Mouse (Mus musculus) stomach, postnatal 0 days (tissue): ENCODE measurements at regions not wholly inside any gene's neighbourhood (a gene's known extent, or its start where the extent isn't known, plus 50 kb on each side); places are given as distances from the start of the nearest gene placed in this dataset.

Experiments used
- ATAC-seq: fragments of 200-750 bp; cut with Nextera tagmentation; 2 replicates; pipeline ENCODE4 v1.8.0; 2017; ENCODE audit not compliant: low FRiP score, low TSS enrichment
- DNase-seq: peaks from one replicate; pipeline ENCODE4 v3.0.0-alpha.2; 2016; ENCODE audit warnings: low spot score
- H3K27ac ChIP-seq: fragments of 300-500 bp; sonication (generic); replicated peaks from 2 replicates; pipeline ENCODE4 v1.5.1; 2014; ENCODE audit warnings: mild to moderate bottlenecking, control low read depth
- H3K27me3 ChIP-seq: fragments of 300-500 bp; sonication (generic); 2 replicates; pipeline ENCODE4 v1.6.1; 2014; ENCODE audit warnings: low read length; ENCODE audit not compliant: control insufficient read depth, insufficient read depth
- H3K36me3 ChIP-seq: fragments of 300-500 bp; sonication (generic); 2 replicates; pipeline ENCODE4 v1.6.1; 2014; ENCODE audit warnings: low read length, mixed read lengths; ENCODE audit not compliant: control insufficient read depth, insufficient read depth
- H3K4me1 ChIP-seq: fragments of 300-500 bp; sonication (generic); replicated peaks from 2 replicates; pipeline ENCODE4 v1.6.1; 2014; ENCODE audit warnings: antibody characterized with exemption; ENCODE audit not compliant: control insufficient read depth, insufficient read depth
- H3K4me2 ChIP-seq: fragments of 300-500 bp; sonication (generic); replicated peaks from 2 replicates; pipeline ENCODE4 v1.6.1; 2014; ENCODE audit warnings: low read depth, mild to moderate bottlenecking, control low read depth, moderate library complexity
- H3K4me3 ChIP-seq: fragments of 300-500 bp; sonication (generic); 2 replicates; pipeline ENCODE4 v1.5.1; 2014; ENCODE audit warnings: low read depth, low read length, control low read depth
- H3K9ac ChIP-seq: fragments of 300-500 bp; sonication (generic); 2 replicates; pipeline ENCODE4 v1.6.1; 2014; ENCODE audit warnings: mild to moderate bottlenecking, low read length, control low read depth, mixed read lengths
- H3K9me3 ChIP-seq: fragments of 300-500 bp; sonication (generic); 2 replicates; pipeline ENCODE4 v1.6.1; 2016; ENCODE audit warnings: low read length; ENCODE audit not compliant: control insufficient read depth
- CTCF ChIP-seq: IDR thresholded peaks from 2 replicates; pipeline ENCODE4 v1.5.1; 2016; ENCODE audit warnings: antibody characterized with exemption, low read depth, mild to moderate bottlenecking, moderate library complexity
- EP300 ChIP-seq: optimal IDR thresholded peaks from 2 replicates; pipeline ENCODE3; 2016; ENCODE audit warnings: antibody characterized with exemption
- WGBS: fragments of 180-500 bp; shearing (Covaris S2); extraction: QIAGEN DNeasy Blood & Tissue Kit; methylation state at CpG from one replicate; pipeline ENCODE4 v1.1.7; 2014; 5-methylcytosine and 5-hydroxymethylcytosine counted together

DNA sequence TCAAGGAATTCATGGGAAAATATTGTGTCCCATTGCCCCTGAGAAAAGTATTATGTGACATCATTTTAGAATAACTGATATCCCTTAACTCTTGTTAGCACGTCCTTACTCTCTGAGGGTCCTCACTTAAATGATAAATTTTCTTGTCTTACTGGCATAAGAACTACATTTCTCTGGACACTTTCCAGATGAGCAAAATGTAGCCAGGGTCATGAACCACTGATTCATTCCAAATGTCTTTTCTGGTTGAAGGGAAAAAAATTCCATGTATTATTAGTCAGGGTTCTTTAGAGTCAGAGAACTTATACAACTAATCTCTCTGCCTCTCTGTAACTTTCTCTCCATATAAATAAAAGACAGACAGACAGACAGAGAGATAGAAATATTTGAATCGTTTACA is 143.5 kb downstream of the Zfp330 start:
- H3K4me3 ChIP-seq: no peak overlapping the region
- no peak overlapping the region for H3K27ac ChIP-seq
- no peaks in the 10 kb centered on the region for H3K9me3 ChIP-seq
- no peak overlapping the region for H3K9ac ChIP-seq
- no peak for DNase-seq
- 46% methylated on average over 2 of the region's 2 CpGs for WGBS
- ATAC-seq: no peak
- H3K4me2 ChIP-seq: no peak overlapping the region
- H3K27me3 ChIP-seq: no peaks in the 10 kb centered on the region
- no peaks in the 10 kb centered on the region for H3K36me3 ChIP-seq
- H3K4me1 ChIP-seq: no peaks in the 10 kb centered on the region
- no peak for TF ChIP-seq EP300
- TF ChIP-seq CTCF: no peak

DNA sequence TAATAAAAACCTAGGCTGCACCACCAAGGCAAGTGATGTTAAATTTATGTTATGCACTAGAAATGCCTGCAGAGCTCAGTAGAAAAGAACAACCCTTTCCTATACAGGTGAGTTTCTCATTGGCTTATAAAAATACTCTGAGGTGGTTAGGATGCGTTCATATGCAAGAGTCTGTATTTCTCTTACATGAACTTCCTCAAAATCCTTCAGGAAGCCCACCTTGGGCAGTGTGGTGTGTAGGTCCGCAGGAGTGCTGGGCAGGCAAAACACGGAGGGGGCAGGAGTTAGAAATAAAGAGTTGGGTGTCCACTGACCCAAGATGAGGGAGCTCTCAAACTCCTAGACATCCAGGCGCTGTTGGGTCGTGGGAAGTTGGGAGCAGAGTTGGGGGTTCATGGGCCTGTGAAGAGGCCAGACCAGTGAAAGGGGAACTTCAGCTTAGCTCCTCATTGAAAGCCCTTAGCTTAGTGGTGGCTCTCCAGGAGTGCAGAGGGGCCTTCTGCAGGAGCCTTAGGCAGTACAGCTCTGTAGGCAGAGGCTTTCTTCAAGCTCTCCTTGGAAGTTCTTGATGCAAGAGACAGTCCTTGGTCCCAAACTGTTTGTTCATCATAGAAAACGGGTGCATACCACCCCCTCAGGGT is 150.0 kb downstream of the Zfp330 start:
- H3K27me3 ChIP-seq: no peaks in the 10 kb centered on the region
- no peaks in the 10 kb centered on the region for H3K36me3 ChIP-seq
- H3K4me2 ChIP-seq: no peak overlapping the region
- no peak for DNase-seq
- TF ChIP-seq CTCF (no peak), EP300 (no peak)
- H3K4me3 ChIP-seq: no peak overlapping the region
- no peaks in the 10 kb centered on the region for H3K9me3 ChIP-seq
- 89% methylated on average over 6 of the region's 6 CpGs for WGBS
- H3K27ac ChIP-seq: no peak overlapping the region
- no peak overlapping the region for H3K9ac ChIP-seq
- H3K4me1 ChIP-seq: no peaks in the 10 kb centered on the region
- no peak for ATAC-seq

DNA sequence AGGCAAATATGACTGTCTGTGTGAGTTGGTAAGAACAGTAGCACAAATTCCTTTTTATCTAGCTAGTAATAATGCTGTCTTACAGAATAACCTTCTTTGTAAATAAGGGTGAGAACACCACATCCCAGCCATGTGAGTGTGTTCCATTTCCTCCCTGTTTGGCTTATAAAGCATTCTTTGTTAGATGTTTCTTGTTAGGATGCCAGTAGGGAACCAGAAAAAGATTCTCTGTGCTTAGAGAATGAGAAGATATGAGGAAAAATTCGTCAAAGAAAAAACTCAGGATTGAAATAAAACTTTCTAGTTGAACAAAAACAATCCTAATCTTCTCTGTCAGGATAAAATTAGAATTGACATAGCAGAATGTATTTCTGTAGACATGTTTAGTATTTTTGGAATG is 155.3 kb downstream of the Zfp330 start:
- H3K4me2 ChIP-seq: no peak overlapping the region
- DNase-seq (no peak), ATAC-seq (no peak)
- no peak overlapping the region for H3K9ac ChIP-seq
- WGBS: 46% methylated on average over 1 of the region's 1 CpGs
- no peaks in the 10 kb centered on the region for H3K4me1 ChIP-seq
- H3K27ac ChIP-seq: no peak overlapping the region
- no peaks in the 10 kb centered on the region for H3K27me3 ChIP-seq
- no peak for TF ChIP-seq EP300
- TF ChIP-seq CTCF: no peak
- H3K9me3 ChIP-seq: no peaks in the 10 kb centered on the region
- H3K4me3 ChIP-seq: no peak overlapping the region
- no peaks in the 10 kb centered on the region for H3K36me3 ChIP-seq

DNA sequence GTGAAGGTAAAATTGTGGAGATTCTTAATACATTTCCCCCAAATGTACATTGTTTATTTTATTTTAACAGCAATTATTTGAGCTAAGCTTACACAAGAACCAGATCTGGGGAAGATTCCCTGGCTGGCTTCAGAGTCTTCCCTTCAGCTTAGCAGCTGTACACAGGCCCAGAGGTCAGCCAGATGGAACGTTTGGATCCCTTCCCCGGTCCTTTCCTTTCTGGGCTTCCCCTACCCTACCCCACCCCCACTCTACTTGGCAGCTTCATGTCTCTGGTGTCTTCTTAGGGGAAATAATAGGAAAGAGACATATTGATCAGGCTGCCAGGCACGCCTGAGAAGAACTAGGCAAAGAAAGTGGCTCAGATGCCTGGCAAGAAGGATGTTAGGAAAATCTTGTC is 172.4 kb downstream of the Zfp330 start:
- 27% methylated on average over 3 of the region's 3 CpGs for WGBS
- Histone ChIP-seq H3K4me1 (no peaks in the 10 kb centered on the region), H3K27me3 (no peaks in the 10 kb centered on the region), H3K4me3 (no peak overlapping the region), H3K27ac (no peak overlapping the region), H3K9me3 (no peaks in the 10 kb centered on the region), H3K9ac (no peak overlapping the region), H3K4me2 (no peak overlapping the region), H3K36me3 (no peaks in the 10 kb centered on the region)
- DNase-seq: no peak
- TF ChIP-seq EP300 (no peak), CTCF (no peak)
- no peak for ATAC-seq

DNA sequence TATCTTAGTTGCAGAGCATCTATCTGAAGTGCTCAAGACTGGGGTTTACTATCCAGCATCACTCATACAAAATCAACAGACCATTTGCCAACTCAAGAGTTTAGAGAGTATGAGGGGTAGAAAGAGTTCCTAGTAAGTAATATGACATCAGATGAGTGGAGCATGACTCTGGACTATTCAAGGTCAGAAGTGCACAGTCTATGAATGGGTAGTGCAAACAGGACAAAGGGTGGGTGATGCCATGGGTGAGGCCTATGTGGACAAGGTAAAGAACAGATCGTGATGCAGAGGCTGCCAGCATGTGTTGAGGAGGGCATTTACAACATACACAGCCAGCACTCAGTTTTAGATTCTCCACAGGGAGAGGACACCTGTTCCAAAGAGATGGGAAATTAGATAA is 170.4 kb upstream of the Il15 start:
- H3K4me2 ChIP-seq: no peak overlapping the region
- no peaks in the 10 kb centered on the region for H3K9me3 ChIP-seq
- no peaks in the 10 kb centered on the region for H3K4me1 ChIP-seq
- WGBS: 63% methylated on average over 1 of the region's 1 CpGs
- no peaks in the 10 kb centered on the region for H3K36me3 ChIP-seq
- H3K9ac ChIP-seq: no peak overlapping the region
- ATAC-seq (peak; percentile 70; the same call in 1 of the 2 replicates), DNase-seq (no peak)
- no peak overlapping the region for H3K4me3 ChIP-seq
- TF ChIP-seq CTCF: no peak
- no peak for TF ChIP-seq EP300
- no peaks in the 10 kb centered on the region for H3K27me3 ChIP-seq
- H3K27ac ChIP-seq: no peak overlapping the region

DNA sequence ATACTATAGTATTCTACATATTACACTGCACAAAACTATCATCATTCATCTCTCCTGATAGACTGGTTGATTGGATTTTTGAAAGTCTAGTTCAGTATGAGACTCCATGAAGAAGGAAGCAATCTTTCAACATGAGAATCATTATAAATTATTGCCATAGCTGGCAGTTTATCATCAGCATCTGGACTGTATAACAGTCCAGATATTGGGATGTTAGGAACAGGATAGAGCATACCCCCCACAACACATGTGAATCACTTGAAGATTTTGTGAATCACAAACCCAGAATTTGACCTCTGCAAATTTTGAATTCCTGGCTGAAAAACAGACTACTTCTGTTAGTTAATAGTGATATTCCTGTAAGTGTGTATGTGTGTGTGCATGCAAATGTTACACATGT is 135.1 kb upstream of the Il15 start:
- no peak overlapping the region for H3K27ac ChIP-seq
- H3K36me3 ChIP-seq: no peaks in the 10 kb centered on the region
- no peaks in the 10 kb centered on the region for H3K27me3 ChIP-seq
- H3K4me3 ChIP-seq: no peak overlapping the region
- no peak overlapping the region for H3K4me2 ChIP-seq
- TF ChIP-seq CTCF (no peak), EP300 (no peak)
- no peaks in the 10 kb centered on the region for H3K9me3 ChIP-seq
- ATAC-seq: no peak
- H3K9ac ChIP-seq: no peak overlapping the region
- no peaks in the 10 kb centered on the region for H3K4me1 ChIP-seq
- no peak for DNase-seq
